ENCODE assay signal across 9 mouse cellular contexts in genomic region chr2:31263039-31263461, GRCm38 (mm10). TPM values are rescaled to one million over a fixed set of nuclear protein-coding genes. Genes with fewer than 3 reads are reported as not detected.
DNase-seq lines count a peak whose midpoint lies in the region; ATAC-seq and TF ChIP-seq lines count a peak whose summit lies in the region.
"Had no signal": no experiment of that assay in that cellular context is flagged by ENCODE, and none has a peak within 500 bp of the region (broad histone marks: within the 10 kb centered on the region; RNA-seq: fewer than 3 reads in every experiment).

No protein-coding gene starts in this region.

- H3K9ac ChIP-seq in intestine, embryonic 14.5 days (ENCODE audit: low read length): no peak overlapping the region
- no peak overlapping the region for H3K9ac ChIP-seq in intestine, postnatal 0 days (ENCODE audit: low read depth, low read length)
- no peak overlapping the region for H3K9ac ChIP-seq in heart, embryonic 15.5 days
- no peak overlapping the region for H3K9ac ChIP-seq in limb, embryonic 15.5 days

- no peaks in the 10 kb centered on the region for H3K9me3 ChIP-seq in intestine, embryonic 14.5 days (ENCODE audit: control insufficient read depth, low read length)
- H3K9me3 ChIP-seq in intestine, postnatal 0 days (ENCODE audit: control insufficient read depth): no peaks in the 10 kb centered on the region
- no peaks in the 10 kb centered on the region for H3K9me3 ChIP-seq in heart, embryonic 15.5 days (replicated peaks)
- H3K9me3 ChIP-seq in limb, embryonic 15.5 days: no peaks in the 10 kb centered on the region

- no peak for ATAC-seq in intestine, embryonic 14.5 days (replicated peaks; ENCODE audit: low FRiP score, low TSS enrichment, low read depth)
- no peak for ATAC-seq in intestine, postnatal 0 days
- no peak for ATAC-seq in heart, embryonic 15.5 days (replicated peaks; ENCODE audit: insufficient number of reproducible peaks, insufficient read depth, low FRiP score, low read depth)
- ATAC-seq in limb, embryonic 15.5 days (ENCODE audit: insufficient number of reproducible peaks, low FRiP score, low TSS enrichment, low read depth): no peak

- TF ChIP-seq CTCF in intestine, postnatal 0 days (IDR thresholded peaks at IDR 0.05; ENCODE audit: low read depth): no peak

- 45% methylated on average over 8 of the region's 8 CpGs for WGBS in intestine, embryonic 14.5 days
- WGBS in intestine, postnatal 0 days: 58% methylated on average over 8 of the region's 8 CpGs
- 37% methylated on average over 8 of the region's 8 CpGs for WGBS in heart, embryonic 15.5 days
- 65% methylated on average over 8 of the region's 8 CpGs for WGBS in limb, embryonic 15.5 days

- no peaks in the 10 kb centered on the region for H3K27me3 ChIP-seq in intestine, embryonic 14.5 days (replicated peaks; ENCODE audit: control insufficient read depth, insufficient read depth, low read length)
- no peaks in the 10 kb centered on the region for H3K27me3 ChIP-seq in intestine, postnatal 0 days (replicated peaks; ENCODE audit: control insufficient read depth, insufficient read depth, low read length)
- H3K27me3 ChIP-seq in heart, embryonic 15.5 days: no peaks in the 10 kb centered on the region
- H3K27me3 ChIP-seq in limb, embryonic 15.5 days: no peaks in the 10 kb centered on the region

- no peak overlapping the region for H3K4me3 ChIP-seq in intestine, embryonic 14.5 days (ENCODE audit: low read depth, low read length)
- no peak overlapping the region for H3K4me3 ChIP-seq in intestine, postnatal 0 days (ENCODE audit: low read depth, low read length)
- H3K4me3 ChIP-seq in heart, embryonic 15.5 days: no peak overlapping the region
- no peak overlapping the region for H3K4me3 ChIP-seq in limb, embryonic 15.5 days

- peak; percentile 54 for DNase-seq in intestine, embryonic 14.5 days (ENCODE audit: low spot score)
- DNase-seq in cerebellum, postnatal 25 days: peak; percentile 65 to 66
- no peak for DNase-seq in testis, postnatal 14 days (ENCODE audit: low spot score)
- no peak for DNase-seq in urinary bladder, adult 18-20 months (ENCODE audit: low spot score in 2 of 2)
- no peak for DNase-seq in spleen, postnatal 10 days (ENCODE audit: low spot score in 2 of 2)

- no peak overlapping the region for H3K4me2 ChIP-seq in intestine, embryonic 14.5 days (ENCODE audit: low read length)
- no peak overlapping the region for H3K4me2 ChIP-seq in intestine, postnatal 0 days (replicated peaks; ENCODE audit: low read depth)
- H3K4me2 ChIP-seq in heart, embryonic 15.5 days: no peak overlapping the region
- H3K4me2 ChIP-seq in limb, embryonic 15.5 days: no peak overlapping the region

- peaks cover 48% of the 10 kb centered on the region for H3K4me1 ChIP-seq in intestine, embryonic 14.5 days (replicated peaks; ENCODE audit: control insufficient read depth, insufficient read depth, low read length)
- H3K4me1 ChIP-seq in intestine, postnatal 0 days (replicated peaks; ENCODE audit: control insufficient read depth, insufficient read depth, low read length): 0 out of 2 replicates have a peak, but pooled peaks cover 10% of the 10 kb centered on the region
- peaks cover 85% of the 10 kb centered on the region for H3K4me1 ChIP-seq in heart, embryonic 15.5 days (replicated peaks)
- peaks cover 60% of the 10 kb centered on the region for H3K4me1 ChIP-seq in limb, embryonic 15.5 days

- H3K36me3 ChIP-seq in intestine, embryonic 14.5 days (ENCODE audit: control insufficient read depth, insufficient read depth, low read length): no peaks in the 10 kb centered on the region
- no peaks in the 10 kb centered on the region for H3K36me3 ChIP-seq in intestine, postnatal 0 days (ENCODE audit: control insufficient read depth, insufficient read depth)
- H3K36me3 ChIP-seq in heart, embryonic 15.5 days: no peaks in the 10 kb centered on the region
- no peaks in the 10 kb centered on the region for H3K36me3 ChIP-seq in limb, embryonic 15.5 days

- peak overlapping the region; percentile 22; the same call in 1 of the 2 replicates for H3K27ac ChIP-seq in intestine, embryonic 14.5 days (ENCODE audit: low read depth)
- no peak overlapping the region for H3K27ac ChIP-seq in intestine, postnatal 0 days (ENCODE audit: low read depth, low read length)
- H3K27ac ChIP-seq in heart, embryonic 15.5 days: peak overlapping the region; percentile 89
- peak overlapping the region; percentile 79 for H3K27ac ChIP-seq in limb, embryonic 15.5 days

RNA-seq across cellular contexts. Expression of gene Ncs1, which starts 17.4 kb away (rescaled TPM):
- polyA plus RNA-seq in intestine, embryonic 14.5 days (2014; fragmentation: Nextera tagmentation; extraction: Ambion mirVana): 35.3 and 39.1 TPM in 2 replicates
- 8.4 and 8.5 TPM in 2 replicates for polyA plus RNA-seq in intestine, postnatal 0 days (2015; fragmentation: Nextera tagmentation; extraction: Ambion mirVana)
- 33.7 and 35.1 TPM in 2 replicates for polyA plus RNA-seq in heart, embryonic 15.5 days (2015; fragmentation: Nextera tagmentation; extraction: Ambion mirVana)
- 32.3 and 33.9 TPM in 2 replicates for polyA plus RNA-seq in limb, embryonic 15.5 days (2015; fragmentation: Nextera tagmentation; extraction: Ambion mirVana)

RNA-seq across cellular contexts. Expression of gene Hmcn2, which starts 51.2 kb away (rescaled TPM):
- polyA plus RNA-seq in intestine, embryonic 14.5 days (2014; fragmentation: Nextera tagmentation; extraction: Ambion mirVana): 10.0 and 10.3 TPM in 2 replicates
- 5.5 and 8.1 TPM in 2 replicates for polyA plus RNA-seq in intestine, postnatal 0 days (2015; fragmentation: Nextera tagmentation; extraction: Ambion mirVana)
- 1.0 and 1.1 TPM in 2 replicates for polyA plus RNA-seq in heart, embryonic 15.5 days (2015; fragmentation: Nextera tagmentation; extraction: Ambion mirVana)
- 0.32 and 0.74 TPM in 2 replicates for polyA plus RNA-seq in limb, embryonic 15.5 days (2015; fragmentation: Nextera tagmentation; extraction: Ambion mirVana)
- polyA plus RNA-seq: limb, embryonic 11.5 days had no signal

Comparison
In these comparisons a context has a peak if more than half of its experiments do, and no peak if none do; other contexts are left out.
1. DNase-seq: peak in intestine, embryonic 14.5 days (single experiment) and cerebellum, postnatal 25 days (2 of 2); none in testis, postnatal 14 days (single experiment), urinary bladder, adult 18-20 months (0 of 2) and spleen, postnatal 10 days (0 of 2).